Mouse (Mus musculus) MEL (cell line): ENCODE results near the gene Frmd4a. TPM values are rescaled to one million over a fixed set of nuclear protein-coding genes. Genes with fewer than 3 reads are reported as not detected.

Source experiments
- DNase-seq: peaks from one replicate; pipeline ENCODE4 v3.0.0; 2011; ENCODE audit warnings: low read depth, low spot score
- H3K27ac ChIP-seq: 2 replicates; pipeline ENCODE4 v1.5.1; 2012; ENCODE audit warnings: low read depth, mild to moderate bottlenecking, control low read depth, low read length, moderate library complexity; ENCODE audit not compliant: control insufficient read depth
- H3K27me3 ChIP-seq, 2 experiments: fragments of 150-350 bp in 1 of 2; sonication (generic) in 1 of 2; 2 replicates each; pipeline ENCODE4 v1.6.1; 2012; ENCODE audit warnings: low read length in 2 of 2, mild to moderate bottlenecking in 2 of 2, improper control_type of control experiment in 1 of 2, moderate library complexity in 1 of 2; ENCODE audit not compliant: insufficient read depth in 2 of 2, control insufficient read depth in 1 of 2
- H3K36me3 ChIP-seq, 2 experiments: 2 replicates each; pipeline ENCODE4 v1.6.1; 2012 to 2014; ENCODE audit warnings: low read length in 2 of 2, improper control_type of control experiment in 1 of 2, inconsistent platforms in 1 of 2, mild to moderate bottlenecking in 1 of 2; ENCODE audit not compliant: insufficient read depth in 2 of 2, control insufficient read depth in 1 of 2
- H3K4me1 ChIP-seq, 2 experiments: fragments of 150-350 bp in 1 of 2; sonication (generic) in 1 of 2; 2 replicates each; pipeline ENCODE4 v1.6.1; 2012; ENCODE audit warnings: low read length in 2 of 2, improper control_type of control experiment in 1 of 2, mild to moderate bottlenecking in 1 of 2; ENCODE audit not compliant: insufficient read depth in 2 of 2, control insufficient read depth in 1 of 2
- H3K4me3 ChIP-seq, 2 experiments: fragments of 150-350 bp in 1 of 2; sonication (generic) in 1 of 2; 2 replicates each; pipeline ENCODE4 v1.5.1; 2012; ENCODE audit warnings: low read depth in 2 of 2, low read length in 2 of 2, mild to moderate bottlenecking in 2 of 2, moderate library complexity in 2 of 2, control low read depth in 1 of 2, improper control_type of control experiment in 1 of 2; ENCODE audit not compliant: control insufficient read depth in 1 of 2, insufficient read depth in 1 of 2
- H3K79me2 ChIP-seq: 2 replicates; pipeline ENCODE4 v1.6.1; 2012; ENCODE audit warnings: mild to moderate bottlenecking, low read length, moderate library complexity; ENCODE audit not compliant: control insufficient read depth, poor library complexity, insufficient read depth
- H3K9ac ChIP-seq: 2 replicates; pipeline ENCODE4 v1.6.1; 2012; ENCODE audit warnings: low read depth, mild to moderate bottlenecking, control low read depth, low read length, moderate library complexity; ENCODE audit not compliant: control insufficient read depth, poor library complexity, severe bottlenecking
- H3K9me3 ChIP-seq: fragments of 150-350 bp; sonication (generic); replicated peaks from 2 replicates; pipeline ENCODE4 v1.6.1; 2012; ENCODE audit warnings: mild to moderate bottlenecking, low read length, improper control_type of control experiment, moderate library complexity; ENCODE audit not compliant: insufficient read depth
- BHLHE40 ChIP-seq: IDR thresholded peaks from 2 replicates; pipeline ENCODE4 v1.6.1; 2012; ENCODE audit warnings: low read depth, mild to moderate bottlenecking, inconsistent platforms, low read length, improper control_type of control experiment, borderline replicate concordance
- CHD1 ChIP-seq: IDR thresholded peaks from 2 replicates; pipeline ENCODE4 v1.6.1; 2012; ENCODE audit warnings: low read depth, mild to moderate bottlenecking, inconsistent platforms, low read length, improper control_type of control experiment
- CHD2 ChIP-seq: IDR thresholded peaks from 2 replicates; pipeline ENCODE4 v1.6.1; 2011; ENCODE audit warnings: low read length, improper control_type of control experiment
- CTCF ChIP-seq, 3 experiments: IDR thresholded peaks in 2 of 3; conservative IDR thresholded peaks in 1 of 3; 2 replicates each; pipeline ENCODE4 v1.5.1; 2011 to 2012; ENCODE audit warnings: low read length in 3 of 3, low read depth in 2 of 3, mild to moderate bottlenecking in 2 of 3, improper control_type of control experiment in 1 of 3, inconsistent platforms in 1 of 3, mixed read lengths in 1 of 3, moderate library complexity in 1 of 3; ENCODE audit not compliant: control insufficient read depth in 1 of 3, insufficient read depth in 1 of 3, poor library complexity in 1 of 3, severe bottlenecking in 1 of 3
- GABPA ChIP-seq: IDR thresholded peaks from 2 replicates; pipeline ENCODE4 v1.6.1; 2012; ENCODE audit warnings: low read depth, mild to moderate bottlenecking, inconsistent platforms, low read length, improper control_type of control experiment, moderate library complexity
- GATA1 ChIP-seq: IDR thresholded peaks from 2 replicates; pipeline ENCODE4 v1.6.1; 2011; ENCODE audit warnings: low read depth, low read length, improper control_type of control experiment
- KAT2A ChIP-seq: conservative IDR thresholded peaks from 2 replicates; pipeline ENCODE4 v1.6.1; 2012; ENCODE audit warnings: low read depth, low read length, improper control_type of control experiment, inconsistent platforms
- MAFK ChIP-seq: IDR thresholded peaks from 2 replicates; pipeline ENCODE4 v1.6.1; 2011; ENCODE audit warnings: low read depth, mild to moderate bottlenecking, low read length, improper control_type of control experiment, borderline replicate concordance
- MAX ChIP-seq: IDR thresholded peaks from 2 replicates; pipeline ENCODE4 v1.6.1; 2011; ENCODE audit warnings: low read length, improper control_type of control experiment
- MAZ ChIP-seq: IDR thresholded peaks from 2 replicates; pipeline ENCODE4 v1.6.1; 2012; ENCODE audit warnings: low read depth, mild to moderate bottlenecking, inconsistent platforms, low read length, improper control_type of control experiment
- MXI1 ChIP-seq: IDR thresholded peaks from 2 replicates; pipeline ENCODE4 v1.6.1; 2011; ENCODE audit warnings: mild to moderate bottlenecking, low read depth, low read length, improper control_type of control experiment
- MYB ChIP-seq: IDR thresholded peaks from 2 replicates; pipeline ENCODE4 v1.6.1; 2011; ENCODE audit warnings: mild to moderate bottlenecking, low read depth, low read length, improper control_type of control experiment
- NRF1 ChIP-seq: IDR thresholded peaks from 2 replicates; pipeline ENCODE4 v1.6.1; 2014; ENCODE audit warnings: low read depth, mild to moderate bottlenecking, inconsistent platforms, low read length, improper control_type of control experiment, moderate library complexity; ENCODE audit not compliant: poor library complexity, insufficient read depth, severe bottlenecking
- POLR2A ChIP-seq, 2 experiments: IDR thresholded peaks; 2 replicates each; pipeline ENCODE4 v1.6.1; 2011 to 2012; ENCODE audit warnings: low read length in 2 of 2, mild to moderate bottlenecking in 2 of 2, control low read depth in 1 of 2, improper control_type of control experiment in 1 of 2, low read depth in 1 of 2, moderate library complexity in 1 of 2; ENCODE audit not compliant: control insufficient read depth in 1 of 2, insufficient read depth in 1 of 2, poor library complexity in 1 of 2
- POLR2AphosphoS2 ChIP-seq: IDR thresholded peaks from 2 replicates; pipeline ENCODE4 v1.6.1; 2011; ENCODE audit warnings: low read length, improper control_type of control experiment
- RCOR1 ChIP-seq: IDR thresholded peaks from 2 replicates; pipeline ENCODE4 v1.6.1; 2012; ENCODE audit warnings: low read depth, mild to moderate bottlenecking, inconsistent platforms, low read length, improper control_type of control experiment
- SIN3A ChIP-seq: IDR thresholded peaks from 2 replicates; pipeline ENCODE4 v1.6.1; 2012; ENCODE audit warnings: low read length, improper control_type of control experiment, inconsistent platforms
- TAL1 ChIP-seq: IDR thresholded peaks from 2 replicates; pipeline ENCODE4 v1.6.1; 2012; ENCODE audit warnings: mild to moderate bottlenecking, inconsistent platforms, low read length, moderate library complexity, mixed read lengths
- TBP ChIP-seq: IDR thresholded peaks from 2 replicates; pipeline ENCODE4 v1.8.0; 2011; ENCODE audit warnings: low read depth, low read length, improper control_type of control experiment
- TCF12 ChIP-seq: IDR thresholded peaks from 2 replicates; pipeline ENCODE4 v1.6.1; 2014; ENCODE audit warnings: low read depth, mild to moderate bottlenecking, inconsistent platforms, low read length, improper control_type of control experiment, moderate library complexity
- UBTF ChIP-seq: IDR thresholded peaks from 2 replicates; pipeline ENCODE4 v1.6.1; 2012; ENCODE audit warnings: low read depth, mild to moderate bottlenecking, inconsistent platforms, low read length, improper control_type of control experiment, moderate library complexity, borderline replicate concordance; ENCODE audit not compliant: insufficient read depth
- USF1 ChIP-seq: IDR thresholded peaks from 2 replicates; pipeline ENCODE4 v1.6.1; 2014; ENCODE audit warnings: low read depth, mild to moderate bottlenecking, inconsistent platforms, low read length, improper control_type of control experiment, moderate library complexity
- USF2 ChIP-seq, 2 experiments: IDR thresholded peaks; 2 replicates each; pipeline ENCODE4 v1.6.1; 2011 to 2012; ENCODE audit warnings: improper control_type of control experiment in 2 of 2, low read length in 2 of 2, borderline replicate concordance in 1 of 2, inconsistent platforms in 1 of 2, low read depth in 1 of 2, mild to moderate bottlenecking in 1 of 2; ENCODE audit not compliant: insufficient read depth in 1 of 2
- ZC3H11A ChIP-seq: IDR thresholded peaks from 2 replicates; pipeline ENCODE4 v1.6.1; 2012; ENCODE audit warnings: low read depth, mild to moderate bottlenecking, inconsistent platforms, low read length, improper control_type of control experiment
- polyA plus RNA-seq, 2 experiments: library from polyadenylated mRNA; stranded (reverse) in 1 of 2; unstranded in 1 of 2; fragments of >175 nt in 1 of 2; fragments of >200 nt in 1 of 2; gene quantifications; 2 replicates each; pipeline versions ENCODE4 v1.2.1 to v1.2.4; 2012; ENCODE audit warnings: low replicate concordance in 2 of 2, low read depth in 1 of 2; ENCODE audit not compliant: insufficient read length in 2 of 2, insufficient read depth in 1 of 2, missing spikeins in 1 of 2
- total RNA-seq: library from RNA; depleted of rRNA; stranded (reverse); fragments of 300-350 nt; gene quantifications from 2 replicates; pipeline ENCODE4 v1.2.3, GENCODE M21; 2012

Gene Frmd4a
- total and polyA plus RNA-seq, 3 experiments: 6.4 to 14.4 TPM; not detected in 1

- Histone ChIP-seq H3K4me1 (no peaks in the 10 kb centered on the region), H3K79me2 (no peaks in the 10 kb centered on the region), H3K27me3 (no peaks in the 10 kb centered on the region)
- TF ChIP-seq MXI1 (no peak), ZC3H11A (no peak), TCF12 (no peak), CHD2 (no peak), MYB (no peak), BHLHE40 (no peak), RCOR1 (no peak), CHD1 (no peak), UBTF (no peak), KAT2A (no peak), POLR2A (IDR thresholded peaks at IDR 0.05; ENCODE audit: control insufficient read depth in 1 of 2, insufficient read depth in 1 of 2, low read depth in 1 of 2, low read length in 2 of 2, poor library complexity in 1 of 2) (no peak), MAFK (no peak), USF2 (IDR thresholded peaks at IDR 0.05; ENCODE audit: borderline replicate concordance in 1 of 2, insufficient read depth in 1 of 2, low read depth in 1 of 2, low read length in 2 of 2) (no peak), MAX (no peak), SIN3A (no peak), USF1 (no peak)
- TF ChIP-seq, all 39 proteins: peak for 0
- DNase-seq: no peak
- H3K27ac ChIP-seq: no peak overlapping the region
- no peaks in the 10 kb centered on the region for H3K9me3 ChIP-seq
- H3K4me3 ChIP-seq: no peak overlapping the region
- peaks cover 0 to 24% of the 10 kb centered on the region in 2 experiments; a peak in 2 of 4 replicates for H3K36me3 ChIP-seq
- no peak overlapping the region for H3K9ac ChIP-seq
Observed at GRCm38 (mm10) chr2:4582930-4583329, 565.4 kb downstream of the Frmd4a start.

- no peak overlapping the region for H3K9ac ChIP-seq
- H3K27me3 ChIP-seq: no peaks in the 10 kb centered on the region
- no peak for DNase-seq
- no peaks in the 10 kb centered on the region for H3K79me2 ChIP-seq
- no peaks in the 10 kb centered on the region for H3K9me3 ChIP-seq
- TF ChIP-seq TBP (no peak), ZC3H11A (no peak), POLR2AphosphoS2 (no peak), MAZ (no peak), USF2 (IDR thresholded peaks at IDR 0.05; ENCODE audit: borderline replicate concordance in 1 of 2, insufficient read depth in 1 of 2, low read depth in 1 of 2, low read length in 2 of 2) (no peak), TAL1 (no peak), KAT2A (no peak), CTCF (IDR thresholded peaks at IDR 0.05 in 2 of 3, conservative IDR thresholded peaks at IDR 0.05 in 1 of 3; ENCODE audit: control insufficient read depth in 1 of 3, insufficient read depth in 1 of 3, low read depth in 2 of 3, low read length in 3 of 3, poor library complexity in 1 of 3, severe bottlenecking in 1 of 3) (no peak), NRF1 (no peak), GATA1 (no peak), POLR2A (IDR thresholded peaks at IDR 0.05; ENCODE audit: control insufficient read depth in 1 of 2, insufficient read depth in 1 of 2, low read depth in 1 of 2, low read length in 2 of 2, poor library complexity in 1 of 2) (no peak), RCOR1 (no peak), GABPA (no peak), BHLHE40 (no peak)
- no peak overlapping the region for H3K4me3 ChIP-seq
- no peak overlapping the region for H3K27ac ChIP-seq
- H3K4me1 ChIP-seq: no peaks in the 10 kb centered on the region
- H3K36me3 ChIP-seq: peaks cover 0 to 21% of the 10 kb centered on the region in 2 experiments; a peak in 2 of 4 replicates
Observed at GRCm38 (mm10) chr2:4584252-4584651, 566.7 kb downstream of the Frmd4a start.
